Mouse (Mus musculus) hindbrain, postnatal 0 days (tissue): ENCODE measurements at regions not wholly inside any gene's neighbourhood (a gene's known extent, or its start where the extent isn't known, plus 50 kb on each side); places are given as distances from the start of the nearest gene placed in this dataset.
A peak's percentile ranks its signal among the peaks of the same experiment; 100 is the strongest.

Experiments used
- ATAC-seq: fragments of 200-750 bp; cut with Nextera tagmentation; 2 replicates; pipeline ENCODE4 v1.8.0; 2017; ENCODE audit warnings: mild to moderate bottlenecking, moderate TSS enrichment, moderate library complexity
- DNase-seq: peaks from one replicate; pipeline ENCODE4 v3.0.0-alpha.2; 2015; ENCODE audit warnings: low spot score
- H3K27ac ChIP-seq: fragments of 300-500 bp; sonication (generic); 2 replicates; pipeline ENCODE4 v1.5.1; 2014; ENCODE audit warnings: mild to moderate bottlenecking
- H3K27me3 ChIP-seq: fragments of 300-500 bp; sonication (generic); 2 replicates; pipeline ENCODE4 v1.6.1; 2014; ENCODE audit warnings: low read length, mixed read lengths; ENCODE audit not compliant: insufficient read depth
- H3K36me3 ChIP-seq: fragments of 300-500 bp; sonication (generic); 2 replicates; pipeline ENCODE4 v1.6.1; 2014; ENCODE audit warnings: low read length, mixed read lengths; ENCODE audit not compliant: insufficient read depth
- H3K4me1 ChIP-seq: fragments of 300-500 bp; sonication (generic); 2 replicates; pipeline ENCODE4 v1.6.1; 2014; ENCODE audit warnings: antibody characterized with exemption, low read length, mixed read lengths; ENCODE audit not compliant: insufficient read depth
- H3K4me2 ChIP-seq: fragments of 300-500 bp; sonication (generic); 2 replicates; pipeline ENCODE4 v1.6.1; 2014; ENCODE audit warnings: low read depth, mild to moderate bottlenecking, low read length, moderate library complexity, mixed read lengths
- H3K4me3 ChIP-seq: fragments of 300-500 bp; sonication (generic); 2 replicates; pipeline ENCODE4 v1.5.1; 2014; ENCODE audit warnings: low read length
- H3K9ac ChIP-seq: fragments of 300-500 bp; sonication (generic); replicated peaks from 2 replicates; pipeline ENCODE4 v1.6.1; 2014; ENCODE audit warnings: mild to moderate bottlenecking, low read length, moderate library complexity, mixed read lengths
- H3K9me3 ChIP-seq: fragments of 300-500 bp; sonication (generic); 2 replicates; pipeline ENCODE4 v1.6.1; 2016; ENCODE audit warnings: low read length, mixed read lengths
- CTCF ChIP-seq: IDR thresholded peaks from 2 replicates; pipeline ENCODE4 v1.5.1; 2016; ENCODE audit warnings: antibody characterized with exemption, control low read depth, low read depth
- WGBS: fragments of 180-500 bp; shearing (Covaris S2); extraction: QIAGEN DNeasy Blood & Tissue Kit; methylation state at CpG from one replicate; pipeline ENCODE4 v1.1.7; 2014; 5-methylcytosine and 5-hydroxymethylcytosine counted together

DNA sequence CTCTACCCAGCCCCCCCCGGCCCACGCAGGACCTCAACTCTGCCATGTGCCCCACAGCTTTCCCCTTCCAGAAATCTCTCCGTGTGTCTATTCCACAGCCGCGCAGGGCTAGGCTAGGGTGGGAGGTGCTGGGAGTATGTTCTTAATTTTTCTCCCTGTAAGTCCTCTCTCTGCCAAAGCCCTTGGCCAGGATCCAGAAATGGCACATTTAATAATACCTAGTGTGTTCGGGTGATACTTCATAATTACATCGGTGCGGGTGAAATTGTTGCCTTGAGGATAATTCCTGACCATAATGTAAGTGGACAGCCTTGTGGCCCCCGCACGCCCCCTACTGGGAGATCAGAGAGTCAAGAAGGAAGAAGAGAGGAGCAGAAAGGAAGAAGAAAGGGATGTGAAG is 1093.5 kb downstream of the Mrps31 start:
- Histone ChIP-seq H3K36me3 (no peaks in the 10 kb centered on the region), H3K27me3 (no peaks in the 10 kb centered on the region), H3K4me1 (peaks cover 2% of the 10 kb centered on the region; the same call in 1 of the 2 replicates), H3K9ac (no peak overlapping the region), H3K27ac (no peak overlapping the region), H3K4me2 (peak overlapping the region; percentile 30; the same call in 1 of the 2 replicates), H3K4me3 (no peak overlapping the region), H3K9me3 (no peaks in the 10 kb centered on the region)
- TF ChIP-seq CTCF, result peak; percentile 68
- 37% methylated on average over 10 of the region's 10 CpGs for WGBS
- ATAC-seq (0 out of 2 replicates have a peak, but pooled peaks have one; percentile 21), DNase-seq (peak; percentile 68)

DNA sequence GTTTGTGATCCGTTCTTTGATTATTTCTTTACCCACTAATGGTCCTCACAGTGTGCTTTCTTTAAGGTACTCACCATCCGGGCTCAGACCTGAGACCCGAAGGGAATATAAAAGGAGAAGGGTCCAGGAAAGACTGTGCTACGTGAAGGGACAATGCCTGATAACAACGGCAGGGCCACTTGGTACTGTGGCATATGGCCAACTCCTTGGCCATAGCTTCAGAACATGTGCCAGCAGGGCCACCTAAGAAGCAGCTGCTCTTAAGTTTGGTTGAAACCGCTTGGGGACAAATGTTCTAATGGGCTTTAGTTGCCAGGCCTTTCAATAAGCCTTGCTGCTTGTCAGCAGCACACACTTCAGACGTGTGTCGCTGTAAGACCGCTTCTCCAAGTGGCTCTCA is 1094.1 kb downstream of the Mrps31 start:
- ATAC-seq, result no peak
- Histone ChIP-seq H3K27me3 (no peaks in the 10 kb centered on the region), H3K9ac (no peak overlapping the region), H3K4me3 (no peak overlapping the region), H3K4me1 (peaks cover 2% of the 10 kb centered on the region; the same call in 1 of the 2 replicates), H3K4me2 (no peak overlapping the region), H3K9me3 (no peaks in the 10 kb centered on the region), H3K36me3 (no peaks in the 10 kb centered on the region), H3K27ac (no peak overlapping the region)
- no peak for DNase-seq
- WGBS, result 71% methylated on average over 9 of the region's 9 CpGs
- TF ChIP-seq CTCF, result no peak

DNA sequence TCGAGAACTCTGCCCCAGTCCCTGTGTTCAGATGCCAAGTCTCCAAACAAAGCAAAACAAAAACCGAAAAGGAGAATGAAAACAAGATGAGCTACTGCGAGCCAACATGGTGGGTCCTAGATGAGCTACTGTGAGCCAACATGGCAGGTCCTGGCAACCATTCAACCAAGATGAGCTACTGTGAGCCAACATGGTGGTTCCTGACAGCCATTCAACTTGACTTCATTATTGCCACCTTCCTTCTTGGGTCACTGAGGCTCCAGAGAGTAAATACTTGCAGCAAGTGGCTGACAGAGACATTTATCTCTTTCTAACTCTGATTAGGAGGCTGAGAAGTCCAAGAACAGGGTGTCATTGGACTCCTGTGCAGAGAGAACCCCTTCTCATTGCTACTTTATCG is 1094.8 kb downstream of the Mrps31 start:
- Histone ChIP-seq H3K4me1 (peaks cover 2% of the 10 kb centered on the region; the same call in 1 of the 2 replicates), H3K27me3 (no peaks in the 10 kb centered on the region), H3K4me3 (no peak overlapping the region), H3K27ac (no peak overlapping the region), H3K36me3 (no peaks in the 10 kb centered on the region), H3K9ac (no peak overlapping the region), H3K4me2 (no peak overlapping the region), H3K9me3 (no peaks in the 10 kb centered on the region)
- 90% methylated on average over 4 of the region's 4 CpGs for WGBS
- ATAC-seq (no peak), DNase-seq (no peak)
- TF ChIP-seq CTCF, result no peak

DNA sequence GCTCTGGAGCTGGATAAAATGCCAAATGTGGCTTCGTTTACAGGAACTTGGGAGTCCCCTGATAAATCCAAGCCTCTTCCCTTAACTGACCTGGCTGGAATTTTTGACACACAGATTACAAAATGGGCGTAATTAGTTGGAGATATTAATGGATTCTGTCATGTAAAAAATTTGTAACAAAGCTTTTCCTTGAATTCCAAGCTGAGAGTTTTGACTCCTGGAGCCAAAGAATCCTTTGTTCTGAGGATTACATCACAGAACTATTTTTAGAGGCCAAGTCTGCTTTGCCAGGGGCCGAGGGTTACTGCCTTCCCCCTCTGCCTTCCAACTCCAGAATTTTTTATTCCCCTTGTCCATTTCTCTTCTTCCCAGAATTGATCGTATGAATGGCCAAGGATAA is 1096.5 kb downstream of the Mrps31 start:
- Histone ChIP-seq H3K9ac (no peak overlapping the region), H3K4me3 (no peak overlapping the region), H3K36me3 (no peaks in the 10 kb centered on the region), H3K9me3 (no peaks in the 10 kb centered on the region), H3K27me3 (no peaks in the 10 kb centered on the region), H3K4me1 (peaks cover 2% of the 10 kb centered on the region; the same call in 1 of the 2 replicates), H3K4me2 (no peak overlapping the region), H3K27ac (no peak overlapping the region)
- no peak for DNase-seq
- no peak for ATAC-seq
- 66% methylated on average over 4 of the region's 4 CpGs for WGBS
- TF ChIP-seq CTCF, result no peak

DNA sequence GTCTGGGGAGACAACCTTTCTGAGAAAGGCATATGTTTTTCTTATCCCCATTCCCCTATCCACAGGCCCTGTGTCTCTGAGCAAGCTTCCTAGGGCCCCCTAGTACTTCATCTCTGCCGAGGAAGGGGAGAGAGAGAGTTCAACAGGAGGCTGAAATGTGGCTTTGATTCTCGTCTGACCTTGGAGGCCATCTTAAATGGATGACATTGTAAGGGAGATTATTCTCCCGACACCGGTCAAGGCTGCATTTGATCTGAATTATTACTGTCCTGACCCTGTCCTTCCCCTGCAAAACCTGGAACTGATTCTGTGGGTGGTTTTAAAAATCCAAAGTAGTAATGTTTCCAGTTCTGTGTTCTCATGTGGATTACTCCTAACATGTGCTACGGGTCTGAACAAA is 1098.9 kb downstream of the Mrps31 start:
- DNase-seq (no peak), ATAC-seq (no peak)
- H3K9ac ChIP-seq, result no peak overlapping the region
- no peaks in the 10 kb centered on the region for H3K9me3 ChIP-seq
- H3K4me1 ChIP-seq, result no peaks in the 10 kb centered on the region
- H3K4me2 ChIP-seq, result no peak overlapping the region
- H3K4me3 ChIP-seq, result no peak overlapping the region
- no peaks in the 10 kb centered on the region for H3K36me3 ChIP-seq
- no peak overlapping the region for H3K27ac ChIP-seq
- no peak for TF ChIP-seq CTCF
- no peaks in the 10 kb centered on the region for H3K27me3 ChIP-seq
- 72% methylated on average over 5 of the region's 5 CpGs for WGBS

DNA sequence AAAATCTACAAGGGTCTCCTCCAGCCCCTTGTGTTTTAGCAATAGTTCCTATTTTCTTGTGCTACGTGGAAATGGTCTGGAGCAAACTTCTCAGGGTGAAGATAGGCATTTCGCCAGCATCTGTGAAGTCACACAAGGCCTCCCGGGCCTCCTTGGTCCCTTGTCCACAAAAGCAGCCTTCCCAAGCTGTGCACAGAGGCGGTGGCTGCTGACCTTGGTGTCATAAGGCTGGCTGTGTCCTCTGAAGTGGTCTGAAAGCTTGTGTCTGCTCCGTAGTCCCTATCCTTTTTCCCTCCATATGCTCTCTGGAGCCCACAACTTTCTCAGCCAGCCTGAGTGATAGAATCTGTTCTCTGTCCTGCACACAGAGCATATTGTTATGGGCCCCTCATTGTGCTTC is 1099.4 kb downstream of the Mrps31 start:
- Histone ChIP-seq H3K4me3 (no peak overlapping the region), H3K27me3 (no peaks in the 10 kb centered on the region), H3K9ac (no peak overlapping the region), H3K4me2 (no peak overlapping the region), H3K9me3 (no peaks in the 10 kb centered on the region), H3K36me3 (no peaks in the 10 kb centered on the region), H3K27ac (no peak overlapping the region), H3K4me1 (no peaks in the 10 kb centered on the region)
- TF ChIP-seq CTCF, result no peak
- ATAC-seq (no peak), DNase-seq (no peak)
- 67% methylated on average over 5 of the region's 5 CpGs for WGBS

DNA sequence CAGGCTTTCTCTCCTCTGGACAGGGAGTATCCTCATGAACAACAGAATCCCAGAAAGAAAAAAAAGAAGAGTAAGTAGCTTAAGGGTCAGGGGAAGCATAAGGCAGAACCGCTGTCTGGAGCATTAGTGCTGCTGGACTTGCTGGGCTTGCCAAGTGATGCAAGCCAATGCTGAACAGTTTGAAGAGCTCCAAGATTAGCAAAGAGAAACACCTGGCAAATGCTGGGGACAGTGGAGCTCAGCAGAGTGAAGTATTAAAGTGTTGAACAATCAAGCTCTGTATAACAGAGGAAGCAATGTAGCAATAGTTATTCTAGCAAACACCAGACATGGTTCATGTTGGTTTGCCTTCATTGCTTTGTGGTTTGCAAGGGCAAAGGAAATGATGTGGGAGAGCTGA is 1100.1 kb downstream of the Mrps31 start:
- H3K27me3 ChIP-seq, result no peaks in the 10 kb centered on the region
- H3K4me2 ChIP-seq, result no peak overlapping the region
- no peaks in the 10 kb centered on the region for H3K4me1 ChIP-seq
- ATAC-seq, result no peak
- H3K27ac ChIP-seq, result no peak overlapping the region
- TF ChIP-seq CTCF, result no peak
- DNase-seq, result no peak
- H3K9ac ChIP-seq, result no peak overlapping the region
- no peak overlapping the region for H3K4me3 ChIP-seq
- H3K36me3 ChIP-seq, result no peaks in the 10 kb centered on the region
- no peaks in the 10 kb centered on the region for H3K9me3 ChIP-seq
- 86% methylated on average over 1 of the region's 1 CpGs for WGBS
